ENCODE assay signal across 26 mouse cellular contexts in the genomic region with DNA sequence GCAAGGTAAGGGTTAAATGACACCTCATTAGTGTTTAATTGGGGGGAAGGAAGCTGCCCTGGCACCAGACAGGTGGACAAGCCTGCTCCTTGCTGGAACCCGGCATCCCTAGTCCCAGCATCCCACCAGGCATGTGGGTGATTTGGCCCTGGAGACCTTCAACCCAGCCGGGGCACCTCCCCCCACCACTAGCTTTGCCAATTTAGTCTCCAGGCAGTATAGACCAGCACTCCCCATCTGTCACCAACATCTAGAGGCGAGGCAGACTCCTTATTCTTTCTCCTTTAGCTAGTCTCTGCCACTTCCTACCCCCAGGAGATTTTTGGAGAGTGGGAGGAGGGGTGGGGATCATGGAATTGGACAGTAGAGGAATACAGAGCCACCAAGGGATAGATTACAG. TPM values are rescaled to one million over a fixed set of nuclear protein-coding genes. Genes with fewer than 3 reads are reported as not detected.
DNase-seq lines count a peak whose midpoint lies in the region; ATAC-seq and TF ChIP-seq lines count a peak whose summit lies in the region.
"Had no signal": no experiment of that assay in that cellular context is flagged by ENCODE, and none has a peak within 500 bp of the region (broad histone marks: within the 10 kb centered on the region; RNA-seq: fewer than 3 reads in every experiment).

No protein-coding gene starts in this region.

- no peaks in the 10 kb centered on the region for H3K27me3 ChIP-seq in forebrain, embryonic 13.5 days
- no peaks in the 10 kb centered on the region for H3K27me3 ChIP-seq in forebrain, embryonic 11.5 days (ENCODE audit: control insufficient read depth, insufficient read depth, low read length)
- peaks cover 14% of the 10 kb centered on the region for H3K27me3 ChIP-seq in hindbrain, embryonic 12.5 days
- no peaks in the 10 kb centered on the region for H3K27me3 ChIP-seq in hindbrain, postnatal 0 days (ENCODE audit: insufficient read depth, low read length)
- peaks cover 6% of the 10 kb centered on the region; the same call in 1 of the 2 replicates for H3K27me3 ChIP-seq in midbrain, embryonic 13.5 days
- H3K27me3 ChIP-seq in midbrain, embryonic 16.5 days (ENCODE audit: control insufficient read depth, insufficient read depth, low read depth, low read length) = no peaks in the 10 kb centered on the region
- H3K27me3 ChIP-seq in testis, adult 2 months (ENCODE audit: control insufficient read depth, insufficient read depth, low read length) = no peaks in the 10 kb centered on the region
- H3K27me3 ChIP-seq: embryonic facial prominence, embryonic 15.5 days had no signal

- H3K36me3 ChIP-seq in forebrain, embryonic 13.5 days (ENCODE audit: poor library complexity, severe bottlenecking) = peaks cover 19% of the 10 kb centered on the region
- 0 out of 2 replicates have a peak, but pooled peaks cover 3% of the 10 kb centered on the region for H3K36me3 ChIP-seq in forebrain, embryonic 11.5 days (ENCODE audit: control insufficient read depth, insufficient read depth, low read length)
- H3K36me3 ChIP-seq in hindbrain, embryonic 12.5 days = peaks cover 15% of the 10 kb centered on the region
- 0 out of 2 replicates have a peak, but pooled peaks cover 3% of the 10 kb centered on the region for H3K36me3 ChIP-seq in hindbrain, postnatal 0 days (ENCODE audit: insufficient read depth, low read length)
- H3K36me3 ChIP-seq in midbrain, embryonic 13.5 days = peaks cover 18% of the 10 kb centered on the region
- H3K36me3 ChIP-seq in midbrain, embryonic 16.5 days (ENCODE audit: control insufficient read depth, insufficient read depth, low read length) = no peaks in the 10 kb centered on the region
- H3K36me3 ChIP-seq in testis, adult 2 months (ENCODE audit: control insufficient read depth, insufficient read depth, low read length) = no peaks in the 10 kb centered on the region

- TF ChIP-seq CTCF in hindbrain, postnatal 0 days (IDR thresholded peaks at IDR 0.05; ENCODE audit: low read depth) = no peak
- TF ChIP-seq CTCF in testis, adult 2 months (IDR thresholded peaks at IDR 0.05; ENCODE audit: control insufficient read depth, insufficient read depth, insufficient replicate concordance, low read depth, low read length) = no peak

- H3K9ac ChIP-seq in forebrain, embryonic 13.5 days = no peak overlapping the region
- no peak overlapping the region for H3K9ac ChIP-seq in forebrain, embryonic 11.5 days (ENCODE audit: low read length)
- no peak overlapping the region for H3K9ac ChIP-seq in hindbrain, embryonic 12.5 days
- H3K9ac ChIP-seq in hindbrain, postnatal 0 days (replicated peaks; ENCODE audit: low read length) = no peak overlapping the region
- no peak overlapping the region for H3K9ac ChIP-seq in midbrain, embryonic 13.5 days (replicated peaks)
- no peak overlapping the region for H3K9ac ChIP-seq in midbrain, embryonic 16.5 days (ENCODE audit: low read depth, low read length)
- H3K9ac ChIP-seq: embryonic facial prominence, embryonic 15.5 days had no signal

- H3K4me3 ChIP-seq in forebrain, embryonic 13.5 days = no peak overlapping the region
- H3K4me3 ChIP-seq in forebrain, embryonic 11.5 days (ENCODE audit: low read depth, low read length) = no peak overlapping the region
- no peak overlapping the region for H3K4me3 ChIP-seq in hindbrain, embryonic 12.5 days
- no peak overlapping the region for H3K4me3 ChIP-seq in hindbrain, postnatal 0 days (ENCODE audit: low read length)
- no peak overlapping the region for H3K4me3 ChIP-seq in midbrain, embryonic 13.5 days (replicated peaks)
- H3K4me3 ChIP-seq in midbrain, embryonic 16.5 days (ENCODE audit: low read depth, low read length) = no peak overlapping the region
- peak overlapping the region; percentile 31; the same call in 1 of the 2 replicates for H3K4me3 ChIP-seq in testis, adult 2 months (ENCODE audit: control insufficient read depth, low read depth, low read length)
- H3K4me3 ChIP-seq: embryonic facial prominence, embryonic 15.5 days; erythroblast, embryonic 14.5 days; forebrain, embryonic 10.5 days had no signal

- peaks cover 47% of the 10 kb centered on the region for H3K4me1 ChIP-seq in forebrain, embryonic 13.5 days
- peaks cover 10% of the 10 kb centered on the region for H3K4me1 ChIP-seq in forebrain, embryonic 11.5 days (replicated peaks; ENCODE audit: control insufficient read depth, insufficient read depth, low read length)
- peaks cover 56% of the 10 kb centered on the region for H3K4me1 ChIP-seq in hindbrain, embryonic 12.5 days
- H3K4me1 ChIP-seq in hindbrain, postnatal 0 days (ENCODE audit: insufficient read depth, low read length) = peaks cover 16% of the 10 kb centered on the region
- H3K4me1 ChIP-seq in midbrain, embryonic 13.5 days (replicated peaks) = peaks cover 56% of the 10 kb centered on the region
- peaks cover 13% of the 10 kb centered on the region for H3K4me1 ChIP-seq in midbrain, embryonic 16.5 days (ENCODE audit: control insufficient read depth, insufficient read depth, low read length)
- H3K4me1 ChIP-seq in testis, adult 2 months (ENCODE audit: control insufficient read depth, insufficient read depth, low read length) = peaks cover 25% of the 10 kb centered on the region

- WGBS in forebrain, embryonic 13.5 days = 42% methylated on average over 3 of the region's 3 CpGs
- WGBS in forebrain, embryonic 11.5 days = 52% methylated on average over 3 of the region's 3 CpGs
- WGBS in hindbrain, embryonic 12.5 days = 43% methylated on average over 3 of the region's 3 CpGs
- WGBS in hindbrain, postnatal 0 days = 39% methylated on average over 3 of the region's 3 CpGs
- 42% methylated on average over 3 of the region's 3 CpGs for WGBS in midbrain, embryonic 13.5 days
- 41% methylated on average over 3 of the region's 3 CpGs for WGBS in midbrain, embryonic 16.5 days

- DNase-seq in forebrain, embryonic 11.5 days (ENCODE audit: low spot score) = no peak
- DNase-seq in hindbrain, postnatal 0 days (ENCODE audit: low spot score) = no peak
- DNase-seq in testis, postnatal 14 days (ENCODE audit: low spot score) = no peak
- DNase-seq: cerebellum, adult 2 months; gastrocnemius, postnatal 10 days; heart, adult 18-20 months; heart, postnatal 10 days; heart, postnatal 4 days had no signal

- TF ChIP-seq POLR2A in testis, adult 2 months (IDR thresholded peaks at IDR 0.05; ENCODE audit: control insufficient read depth, low read depth, low read length) = no peak

- 0 out of 2 replicates have a peak, but pooled peaks have one; percentile 28 for ATAC-seq in forebrain, embryonic 13.5 days
- ATAC-seq in forebrain, embryonic 11.5 days (replicated peaks; ENCODE audit: low FRiP score) = no peak
- ATAC-seq in hindbrain, embryonic 12.5 days (ENCODE audit: low FRiP score) = no peak
- ATAC-seq in hindbrain, postnatal 0 days = no peak
- no peak for ATAC-seq in midbrain, embryonic 13.5 days
- no peak for ATAC-seq in midbrain, embryonic 16.5 days
- ATAC-seq: activated CD4-positive, CD25-positive, alpha-beta regulatory T cell, adult 4 months; inflammation-experienced regulatory T-cells, adult 6 months; intestine, postnatal 0 days; Patski had no signal

- peak overlapping the region; percentile 31; the same call in 1 of the 2 replicates for H3K27ac ChIP-seq in forebrain, embryonic 13.5 days
- H3K27ac ChIP-seq in forebrain, embryonic 11.5 days (ENCODE audit: low read depth, low read length) = no peak overlapping the region
- H3K27ac ChIP-seq in hindbrain, embryonic 12.5 days = peak overlapping the region; percentile 41
- H3K27ac ChIP-seq in hindbrain, postnatal 0 days = no peak overlapping the region
- H3K27ac ChIP-seq in midbrain, embryonic 13.5 days = no peak overlapping the region; the same call in 1 of the 2 replicates
- H3K27ac ChIP-seq in midbrain, embryonic 16.5 days (ENCODE audit: low read length) = no peak overlapping the region
- H3K27ac ChIP-seq in testis, adult 2 months (ENCODE audit: control insufficient read depth, insufficient read depth, low read depth, low read length) = no peak overlapping the region
- H3K27ac ChIP-seq: forebrain, embryonic 10.5 days; heart, embryonic 10.5 days had no signal

- peak overlapping the region; percentile 14; the same call in 1 of the 2 replicates for H3K4me2 ChIP-seq in forebrain, embryonic 13.5 days
- no peak overlapping the region for H3K4me2 ChIP-seq in forebrain, embryonic 11.5 days (ENCODE audit: low read depth, low read length, severe bottlenecking)
- H3K4me2 ChIP-seq in hindbrain, embryonic 12.5 days (replicated peaks) = no peak overlapping the region
- H3K4me2 ChIP-seq in hindbrain, postnatal 0 days (ENCODE audit: low read depth, low read length) = no peak overlapping the region
- H3K4me2 ChIP-seq in midbrain, embryonic 13.5 days (replicated peaks) = 0 out of 2 replicates have a peak overlapping the region, but pooled peaks have one; percentile 8
- no peak overlapping the region for H3K4me2 ChIP-seq in midbrain, embryonic 16.5 days (ENCODE audit: low read length)
- H3K4me2 ChIP-seq: embryonic facial prominence, embryonic 15.5 days had no signal

- H3K9me3 ChIP-seq in forebrain, embryonic 13.5 days (replicated peaks) = no peaks in the 10 kb centered on the region
- H3K9me3 ChIP-seq in forebrain, embryonic 11.5 days (ENCODE audit: control insufficient read depth, low read length) = no peaks in the 10 kb centered on the region
- H3K9me3 ChIP-seq in hindbrain, embryonic 12.5 days (replicated peaks) = no peaks in the 10 kb centered on the region
- no peaks in the 10 kb centered on the region for H3K9me3 ChIP-seq in hindbrain, postnatal 0 days (ENCODE audit: low read length)
- H3K9me3 ChIP-seq in midbrain, embryonic 13.5 days = no peaks in the 10 kb centered on the region
- no peaks in the 10 kb centered on the region for H3K9me3 ChIP-seq in midbrain, embryonic 16.5 days (replicated peaks; ENCODE audit: control insufficient read depth, low read length, poor library complexity, severe bottlenecking)
- H3K9me3 ChIP-seq: embryonic facial prominence, embryonic 15.5 days; forebrain, embryonic 10.5 days; heart, embryonic 10.5 days had no signal

RNA-seq across cellular contexts. Expression of gene Efna4, which starts 7.5 kb away (rescaled TPM):
- 16.0 and 16.3 TPM in 2 replicates for polyA plus RNA-seq in forebrain, embryonic 13.5 days (2015; fragmentation: Nextera tagmentation; extraction: Ambion mirVana)
- polyA plus RNA-seq in forebrain, embryonic 11.5 days (2014; fragmentation: Nextera tagmentation; extraction: Ambion mirVana) = 17.1 and 20.7 TPM in 2 replicates
- polyA plus RNA-seq in hindbrain, embryonic 12.5 days (2016; fragmentation: Nextera tagmentation; extraction: Ambion mirVana) = 20.5 and 21.4 TPM in 2 replicates
- 7.6 and 9.6 TPM in 2 replicates for total RNA-seq in hindbrain, postnatal 0 days (2014; rRNA removed)
- 3.5 and 4.2 TPM in 2 replicates for polyA plus RNA-seq in hindbrain, postnatal 0 days (2015; fragmentation: Nextera tagmentation; extraction: Ambion mirVana)
- 8.8 and 11.4 TPM in 2 replicates for polyA plus RNA-seq in midbrain, embryonic 13.5 days (2015; fragmentation: Nextera tagmentation; extraction: Ambion mirVana)
- polyA plus RNA-seq in midbrain, embryonic 16.5 days (2015; fragmentation: Nextera tagmentation; extraction: Ambion mirVana) = 3.7 and 4.2 TPM in 2 replicates
- 1.1 and 1.6 TPM in 2 replicates for polyA plus RNA-seq in testis, adult 2 months (2012; rRNA removed)
- polyA plus RNA-seq: erythroblast, embryonic 14.5 days had no signal

RNA-seq across cellular contexts. Expression of gene Efna3, which starts 7.6 kb away (rescaled TPM):
- polyA plus RNA-seq in forebrain, embryonic 13.5 days (2015; fragmentation: Nextera tagmentation; extraction: Ambion mirVana) = 18.7 and 23.4 TPM in 2 replicates
- 6.6 and 7.7 TPM in 2 replicates for polyA plus RNA-seq in forebrain, embryonic 11.5 days (2014; fragmentation: Nextera tagmentation; extraction: Ambion mirVana)
- polyA plus RNA-seq in hindbrain, embryonic 12.5 days (2016; fragmentation: Nextera tagmentation; extraction: Ambion mirVana) = 21.7 and 22.2 TPM in 2 replicates
- total RNA-seq in hindbrain, postnatal 0 days (2014; rRNA removed) = 107 and 171 TPM in 2 replicates
- 57.0 and 61.4 TPM in 2 replicates for polyA plus RNA-seq in hindbrain, postnatal 0 days (2015; fragmentation: Nextera tagmentation; extraction: Ambion mirVana)
- 21.8 and 22.5 TPM in 2 replicates for polyA plus RNA-seq in midbrain, embryonic 13.5 days (2015; fragmentation: Nextera tagmentation; extraction: Ambion mirVana)
- polyA plus RNA-seq in midbrain, embryonic 16.5 days (2015; fragmentation: Nextera tagmentation; extraction: Ambion mirVana) = 40.5 and 59.0 TPM in 2 replicates
- polyA plus RNA-seq in testis, adult 2 months (2012; rRNA removed) = 9.9 and 13.3 TPM in 2 replicates
- total RNA-seq: common myeloid progenitor, adult 5-6 weeks; gastrocnemius, postnatal 10 days; gastrocnemius, postnatal 4 days; heart, adult 18-20 months had no signal
- polyA plus RNA-seq: activated CD4-positive, CD25-positive, alpha-beta regulatory T cell, adult 4 months; erythroblast, embryonic 14.5 days; inflammation-experienced regulatory T-cells, adult 6 months had no signal

RNA-seq across cellular contexts. Expression of gene Adam15, which starts 19.4 kb away (rescaled TPM):
- polyA plus RNA-seq in forebrain, embryonic 13.5 days (2015; fragmentation: Nextera tagmentation; extraction: Ambion mirVana) = 24.1 and 27.5 TPM in 2 replicates
- polyA plus RNA-seq in forebrain, embryonic 11.5 days (2014; fragmentation: Nextera tagmentation; extraction: Ambion mirVana) = 27.9 and 28.4 TPM in 2 replicates
- 40.3 and 41.9 TPM in 2 replicates for polyA plus RNA-seq in hindbrain, embryonic 12.5 days (2016; fragmentation: Nextera tagmentation; extraction: Ambion mirVana)
- 94.4 and 107 TPM in 2 replicates for total RNA-seq in hindbrain, postnatal 0 days (2014; rRNA removed)
- polyA plus RNA-seq in hindbrain, postnatal 0 days (2015; fragmentation: Nextera tagmentation; extraction: Ambion mirVana) = 67.6 and 73.2 TPM in 2 replicates
- 28.2 and 34.2 TPM in 2 replicates for polyA plus RNA-seq in midbrain, embryonic 13.5 days (2015; fragmentation: Nextera tagmentation; extraction: Ambion mirVana)
- 60.6 and 78.2 TPM in 2 replicates for polyA plus RNA-seq in midbrain, embryonic 16.5 days (2015; fragmentation: Nextera tagmentation; extraction: Ambion mirVana)
- polyA plus RNA-seq in testis, adult 2 months (2012; rRNA removed) = 39.7 and 51.1 TPM in 2 replicates

RNA-seq across cellular contexts. Expression of gene Dcst2, which starts 31.4 kb away (rescaled TPM):
- polyA plus RNA-seq in forebrain, embryonic 13.5 days (2015; fragmentation: Nextera tagmentation; extraction: Ambion mirVana) = 0.06 and 0.13 TPM in 2 replicates
- 0.13 TPM in 1 of 2 replicates, not detected in the other for polyA plus RNA-seq in forebrain, embryonic 11.5 days (2014; fragmentation: Nextera tagmentation; extraction: Ambion mirVana)
- polyA plus RNA-seq in hindbrain, embryonic 12.5 days (2016; fragmentation: Nextera tagmentation; extraction: Ambion mirVana) = 0.12 and 0.29 TPM in 2 replicates
- 0.07 and 0.31 TPM in 2 replicates for total RNA-seq in hindbrain, postnatal 0 days (2014; rRNA removed)
- polyA plus RNA-seq in hindbrain, postnatal 0 days (2015; fragmentation: Nextera tagmentation; extraction: Ambion mirVana) = 0.20 and 0.42 TPM in 2 replicates
- 0.19 and 0.24 TPM in 2 replicates for polyA plus RNA-seq in midbrain, embryonic 13.5 days (2015; fragmentation: Nextera tagmentation; extraction: Ambion mirVana)
- polyA plus RNA-seq in midbrain, embryonic 16.5 days (2015; fragmentation: Nextera tagmentation; extraction: Ambion mirVana) = 0.09 and 0.25 TPM in 2 replicates
- polyA plus RNA-seq in testis, adult 2 months (2012; rRNA removed) = 108 and 110 TPM in 2 replicates
- total RNA-seq: CH12.LX; common myeloid progenitor, adult 5-6 weeks; gastrocnemius, postnatal 10 days; heart, adult 18-20 months had no signal
- polyA plus RNA-seq: erythroblast, embryonic 14.5 days; heart, embryonic 14.5 days had no signal

RNA-seq across cellular contexts. Expression of gene Dcst1, which starts 34.7 kb away (rescaled TPM):
- 0.37 and 0.57 TPM in 2 replicates for polyA plus RNA-seq in forebrain, embryonic 13.5 days (2015; fragmentation: Nextera tagmentation; extraction: Ambion mirVana)
- 0.08 and 0.15 TPM in 2 replicates for polyA plus RNA-seq in forebrain, embryonic 11.5 days (2014; fragmentation: Nextera tagmentation; extraction: Ambion mirVana)
- polyA plus RNA-seq in hindbrain, embryonic 12.5 days (2016; fragmentation: Nextera tagmentation; extraction: Ambion mirVana) = 0.71 and 0.76 TPM in 2 replicates
- 0.05 TPM in 1 of 2 replicates, not detected in the other for total RNA-seq in hindbrain, postnatal 0 days (2014; rRNA removed)
- 1.00 and 1.1 TPM in 2 replicates for polyA plus RNA-seq in hindbrain, postnatal 0 days (2015; fragmentation: Nextera tagmentation; extraction: Ambion mirVana)
- polyA plus RNA-seq in midbrain, embryonic 13.5 days (2015; fragmentation: Nextera tagmentation; extraction: Ambion mirVana) = 0.88 and 0.93 TPM in 2 replicates
- polyA plus RNA-seq in midbrain, embryonic 16.5 days (2015; fragmentation: Nextera tagmentation; extraction: Ambion mirVana) = 0.96 and 0.98 TPM in 2 replicates
- polyA plus RNA-seq in testis, adult 2 months (2012; rRNA removed) = 74.5 and 81.0 TPM in 2 replicates
- total RNA-seq: heart, adult 18-20 months had no signal
- polyA plus RNA-seq: embryonic facial prominence, embryonic 11.5 days; erythroblast, embryonic 14.5 days; forebrain, embryonic 10.5 days had no signal

Comparison
In these comparisons a context has a peak if more than half of its experiments do, and no peak if none do; other contexts are left out.
1. H3K27ac ChIP-seq: peak in forebrain, embryonic 13.5 days (single experiment) and hindbrain, embryonic 12.5 days (single experiment); none in forebrain, embryonic 11.5 days (single experiment), hindbrain, postnatal 0 days (single experiment), midbrain, embryonic 13.5 days (single experiment), midbrain, embryonic 16.5 days (single experiment) and testis, adult 2 months (single experiment).
2. H3K4me2 ChIP-seq: peak in forebrain, embryonic 13.5 days (single experiment) and midbrain, embryonic 13.5 days (single experiment); none in forebrain, embryonic 11.5 days (single experiment), hindbrain, embryonic 12.5 days (single experiment), hindbrain, postnatal 0 days (single experiment) and midbrain, embryonic 16.5 days (single experiment).